Mouse (Mus musculus) adrenal gland, postnatal 10 days (tissue): Measurements from ENCODE around the gene Hmgcll1. TPM values are rescaled to one million over a fixed set of nuclear protein-coding genes. Genes with fewer than 3 reads are reported as not detected.
"Not testable (repeated sequence)": the region's sequence is repeated elsewhere in the genome, so short reads cannot be mapped to it uniquely, and the experiment has no call there.

Experiments used
- DNase-seq: peaks from one replicate; pipeline ENCODE4 v3.0.0; 2021; ENCODE audit warnings: mixed read lengths
- total RNA-seq, 2 experiments: library from RNA; stranded (reverse); gene quantifications; 2 replicates each; pipeline ENCODE4 v1.2.3; 2021

The Hmgcll1 gene
- total RNA-seq, 2 experiments from 2014 or later = 2.4 to 4.2 TPM

DNA sequence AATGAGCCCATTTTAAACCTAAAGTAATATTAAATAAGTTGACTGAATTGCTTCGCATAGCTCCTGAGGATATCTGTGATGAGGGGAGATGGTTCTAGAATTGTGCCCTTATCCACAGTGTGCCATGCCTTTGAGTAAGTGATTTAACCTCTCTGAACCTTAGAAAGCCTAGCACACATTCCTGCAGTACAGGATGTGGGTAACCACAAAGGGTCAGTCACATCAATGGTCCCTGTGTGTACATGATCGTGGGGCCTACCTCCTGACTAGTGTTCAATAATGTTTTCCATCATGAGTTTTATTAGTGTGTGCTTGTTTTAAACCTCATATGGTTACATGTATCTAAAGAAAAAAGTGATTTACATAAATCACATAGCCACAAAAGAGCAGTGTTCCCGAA lies 46.3 kb downstream of the Hmgcll1 start:
- no peak for DNase-seq

DNA sequence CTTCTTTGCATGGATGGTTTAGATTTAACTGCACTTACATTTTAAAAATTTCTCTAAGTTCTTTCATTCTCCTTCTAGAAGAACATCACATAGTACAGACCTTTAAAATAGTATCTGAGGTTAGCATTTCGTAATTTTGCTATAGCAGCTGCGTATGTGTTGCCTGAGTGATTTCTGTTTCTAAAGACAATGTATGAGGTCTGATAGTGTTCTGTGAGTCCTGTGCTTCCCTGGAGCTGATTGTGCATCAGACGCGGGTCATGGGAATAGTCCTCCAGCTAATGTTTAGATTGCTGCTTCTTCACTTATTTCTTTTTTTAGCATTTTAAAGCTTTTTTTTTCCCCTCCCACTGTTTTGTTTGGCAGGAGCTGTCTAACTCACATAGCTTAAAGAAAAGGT lies 46.8 kb downstream of the Hmgcll1 start:
- DNase-seq = no peak

GRCm38 (mm10) chr9:76064164-76064563 lies 49.5 kb downstream of the Hmgcll1 start:
- DNase-seq = no peak

DNA sequence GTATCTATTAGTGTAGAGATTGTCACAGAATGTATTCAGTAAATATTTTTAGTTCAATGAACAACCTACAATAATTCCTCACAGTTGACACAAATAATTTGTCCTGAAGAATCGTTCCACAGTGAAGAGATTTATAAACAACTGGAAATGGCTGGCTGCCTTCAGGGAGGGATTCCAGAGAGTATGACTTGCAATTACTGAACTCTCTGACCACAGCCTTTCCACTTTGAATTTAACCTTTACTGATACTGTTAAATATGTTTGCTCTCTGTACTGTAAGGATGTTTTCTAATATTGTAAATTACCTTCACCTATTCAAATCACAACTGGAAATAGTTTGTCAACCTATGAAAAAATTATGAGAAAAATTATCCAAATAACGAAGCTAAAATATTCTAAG lies 76.9 kb downstream of the Hmgcll1 start:
- DNase-seq = no peak

- no peak for DNase-seq
Measured at GRCm38 (mm10) chr9:76097221-76097620, 82.6 kb downstream of the Hmgcll1 start.

- no peak for DNase-seq
Measured at GRCm38 (mm10) chr9:76099981-76100380, 85.3 kb downstream of the Hmgcll1 start.

- not testable (repeated sequence) for DNase-seq
Measured at GRCm38 (mm10) chr9:76104416-76104815, 89.8 kb downstream of the Hmgcll1 start.

GRCm38 (mm10) chr9:76104846-76105245 lies 90.2 kb downstream of the Hmgcll1 start:
- DNase-seq = no peak

GRCm38 (mm10) chr9:76122888-76123287 lies 108.2 kb downstream of the Hmgcll1 start:
- peak; percentile 74 for DNase-seq

DNA sequence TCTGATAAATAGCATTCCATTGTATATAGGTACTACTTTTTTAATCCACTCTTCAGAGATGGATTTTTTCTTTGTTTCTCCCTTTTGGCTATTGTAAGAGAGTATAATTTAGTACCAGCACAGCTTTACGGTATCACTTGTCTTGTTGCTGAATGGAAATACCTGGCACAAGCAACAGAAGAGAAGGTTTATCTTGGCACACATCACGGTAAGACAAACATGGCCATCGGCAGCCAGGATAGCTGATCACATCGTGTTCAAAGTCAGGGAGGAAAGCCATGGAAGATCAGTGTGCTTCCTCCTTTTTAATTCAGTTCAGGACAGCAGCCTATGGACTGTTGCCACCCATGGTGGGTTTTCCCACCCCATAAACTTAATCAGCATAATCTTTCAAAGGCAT lies 109.6 kb downstream of the Hmgcll1 start:
- no peak for DNase-seq

- no peak for DNase-seq
Measured at GRCm38 (mm10) chr9:76129353-76129752, 114.7 kb downstream of the Hmgcll1 start.

GRCm38 (mm10) chr9:76134042-76134441 lies 119.4 kb downstream of the Hmgcll1 start:
- DNase-seq = no peak

DNA sequence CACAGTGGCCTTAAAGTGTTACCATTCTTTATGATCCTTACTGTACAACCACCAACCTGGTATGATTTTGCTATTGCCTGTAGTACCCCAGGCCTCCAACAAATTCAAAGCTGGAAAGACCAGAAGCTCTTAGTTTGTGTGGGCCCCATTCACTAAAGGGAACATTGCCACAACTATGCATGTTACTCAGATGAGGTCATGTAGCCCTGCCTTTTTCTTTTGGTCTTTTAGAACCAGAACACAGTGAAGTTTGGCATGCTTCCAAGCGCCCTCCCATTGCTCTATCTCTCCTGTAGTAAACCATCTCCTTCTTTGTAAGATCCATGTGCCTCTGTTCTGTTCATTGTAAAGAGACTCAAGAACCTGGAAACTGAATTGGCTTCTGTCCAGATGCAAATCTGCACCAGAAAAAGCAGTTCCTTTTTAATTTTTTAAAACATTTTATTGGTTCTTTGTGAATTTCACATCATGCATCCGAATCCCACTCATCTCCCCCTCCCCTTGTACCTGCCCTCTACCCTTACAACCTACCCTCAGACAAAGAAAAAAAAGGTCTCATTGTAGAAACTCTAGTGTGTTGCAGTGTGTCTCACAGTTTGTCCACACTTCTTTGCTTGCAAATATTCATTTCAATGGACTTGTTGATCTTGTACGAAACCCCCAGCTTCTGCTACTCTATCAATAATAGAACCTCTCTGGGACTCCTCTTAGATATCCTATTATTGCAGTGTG lies 123.9 kb downstream of the Hmgcll1 start:
- peak; percentile 14 for DNase-seq

DNA sequence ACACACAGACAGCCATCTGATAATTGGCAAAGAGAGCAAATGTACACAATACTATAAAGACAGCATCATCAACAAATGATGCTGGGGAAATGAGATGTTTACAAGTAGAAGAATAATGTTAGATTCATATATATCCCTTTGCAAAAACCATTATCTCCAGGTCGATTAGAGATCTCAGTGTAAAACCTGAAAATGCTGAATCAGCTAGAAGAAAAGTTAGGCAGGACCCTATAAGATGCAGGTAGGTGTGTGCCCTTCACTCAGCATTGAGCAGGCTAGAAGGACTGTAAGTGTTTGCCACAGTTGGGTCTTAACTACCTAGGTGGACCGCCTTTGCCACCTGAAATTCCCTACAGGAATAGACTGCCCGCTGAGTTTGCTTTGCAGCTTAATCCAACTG lies 130.9 kb downstream of the Hmgcll1 start:
- DNase-seq = no peak

GRCm38 (mm10) chr9:76162446-76162845 lies 147.8 kb downstream of the Hmgcll1 start:
- DNase-seq = no peak

- DNase-seq = peak; percentile 37
Measured at GRCm38 (mm10) chr9:76168355-76168754, 153.7 kb downstream of the Hmgcll1 start.

- no peak for DNase-seq
Measured at GRCm38 (mm10) chr9:76172686-76173295, 158.1 kb downstream of the Hmgcll1 start.

DNA sequence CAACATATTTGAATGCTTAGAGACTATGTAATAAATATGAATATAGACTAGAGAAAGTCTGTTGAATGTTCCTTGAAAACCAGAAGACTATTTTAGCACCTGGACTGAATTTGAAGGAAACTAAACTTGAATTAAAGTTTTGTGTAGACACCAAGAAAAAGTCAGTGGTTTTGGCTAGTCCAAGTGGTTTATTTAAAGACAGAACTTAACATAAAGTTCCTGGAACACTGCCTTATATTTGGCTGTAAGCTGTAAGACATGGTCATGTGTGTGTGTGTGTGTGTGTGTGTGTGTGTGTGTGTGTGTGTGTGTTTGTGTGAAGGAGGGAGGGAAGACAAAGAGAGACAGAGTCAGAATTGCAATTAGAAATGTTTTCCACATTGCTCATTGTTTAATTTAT lies 164.6 kb downstream of the Hmgcll1 start:
- no peak for DNase-seq

Other genes with a start within 250 kb of the Hmgcll1 start
- gene Bmp5, start 239.5 kb upstream of the Hmgcll1 start, total RNA-seq = 1 to 10 TPM; 6.4 to 7.8 TPM
- not detected for gene Gfral, start 198.8 kb downstream of the Hmgcll1 start, total RNA-seq